Mouse (Mus musculus) layer of hippocampus, postnatal 14 days (tissue): ENCODE data around the gene Cpm. TPM values are rescaled to one million over a fixed set of nuclear protein-coding genes. Genes with fewer than 3 reads are reported as not detected.

Experiments used
- DNase-seq, 2 experiments: peaks; one replicate each; pipeline ENCODE4 v3.0.0; 2021 to 2022; ENCODE audit warnings: low spot score in 2 of 2, mixed read lengths in 1 of 2
- total RNA-seq, 2 experiments: library from RNA; stranded (reverse); gene quantifications; 2 replicates each; pipeline ENCODE4 v1.2.3; 2021

Gene Cpm
- total RNA-seq, 2 experiments from 2014 or later = 7.7 to 7.8 TPM

DNA sequence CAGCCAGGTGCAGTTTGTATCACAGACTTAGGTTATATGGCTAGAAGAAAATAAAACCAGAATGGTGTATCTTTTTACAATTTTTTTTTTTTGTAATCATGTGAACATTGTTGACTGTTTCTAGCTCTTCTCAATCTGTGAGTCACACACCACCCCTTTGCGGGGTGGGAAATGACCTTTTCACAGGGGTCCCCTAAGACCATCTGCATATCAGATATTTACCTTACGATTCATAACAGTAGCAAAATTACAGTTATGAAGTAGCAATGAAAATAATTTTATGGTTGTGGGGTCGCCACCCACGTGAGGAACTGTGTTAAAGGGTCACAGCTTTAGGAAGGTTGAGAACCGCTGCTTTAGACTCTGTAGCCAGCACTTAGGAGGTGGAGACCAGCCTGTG, 41.5 kb downstream of the Cpm start:
- DNase-seq = no peak

DNA sequence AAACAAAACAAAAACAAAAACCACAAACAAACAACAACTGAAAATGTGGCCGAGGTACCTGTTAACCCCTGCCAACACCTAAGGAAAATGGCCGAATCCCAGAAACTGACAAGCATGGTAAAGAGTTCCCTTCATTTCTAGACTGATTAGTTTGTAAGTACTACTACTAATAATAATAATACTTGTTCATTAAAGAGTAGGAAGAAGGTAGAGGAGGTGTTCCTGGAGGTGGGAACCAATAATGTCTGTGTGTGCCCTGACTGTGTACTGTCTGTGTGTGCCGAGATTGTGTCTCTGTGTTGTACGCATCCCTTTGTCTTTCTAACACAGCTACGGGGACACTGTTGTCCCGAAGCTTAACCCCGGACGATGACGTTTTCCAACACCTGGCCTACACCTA, 42.0 kb downstream of the Cpm start:
- DNase-seq = no peak

DNA sequence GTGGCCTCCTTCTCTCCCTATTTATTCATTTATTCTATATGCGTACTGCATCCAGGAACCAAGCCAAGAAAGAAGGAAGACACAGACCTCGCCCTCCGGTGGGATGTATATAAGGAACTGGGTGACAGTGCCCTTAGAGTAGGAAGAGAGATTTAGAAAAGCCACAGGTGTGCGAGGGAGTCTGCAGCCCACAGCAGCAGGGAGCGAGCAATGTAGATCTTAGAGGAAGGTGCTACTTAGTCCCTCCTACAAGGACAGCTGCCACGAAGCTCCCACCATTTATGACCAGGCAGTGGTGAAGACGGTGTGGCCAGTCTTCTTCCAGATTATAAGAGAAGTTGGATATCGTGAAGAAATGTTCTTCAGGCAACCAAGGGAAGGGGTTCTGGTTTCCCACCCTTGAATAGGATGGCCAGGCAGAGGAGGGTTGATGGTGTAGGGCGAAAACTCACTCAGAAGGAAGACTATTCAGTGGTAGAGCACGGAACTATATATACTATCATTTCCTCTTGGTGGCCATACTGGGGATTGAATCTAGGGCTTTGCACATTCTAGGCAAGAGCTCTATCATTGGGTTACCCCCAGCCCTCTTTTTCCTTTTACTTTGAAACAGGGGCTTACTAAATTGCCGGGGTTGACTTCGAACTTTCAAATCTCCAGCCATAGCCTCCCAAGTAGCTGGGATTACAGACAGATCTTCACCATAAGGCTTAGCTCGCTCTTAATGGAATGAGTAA, 42.8 kb downstream of the Cpm start:
- DNase-seq = no peak

DNA sequence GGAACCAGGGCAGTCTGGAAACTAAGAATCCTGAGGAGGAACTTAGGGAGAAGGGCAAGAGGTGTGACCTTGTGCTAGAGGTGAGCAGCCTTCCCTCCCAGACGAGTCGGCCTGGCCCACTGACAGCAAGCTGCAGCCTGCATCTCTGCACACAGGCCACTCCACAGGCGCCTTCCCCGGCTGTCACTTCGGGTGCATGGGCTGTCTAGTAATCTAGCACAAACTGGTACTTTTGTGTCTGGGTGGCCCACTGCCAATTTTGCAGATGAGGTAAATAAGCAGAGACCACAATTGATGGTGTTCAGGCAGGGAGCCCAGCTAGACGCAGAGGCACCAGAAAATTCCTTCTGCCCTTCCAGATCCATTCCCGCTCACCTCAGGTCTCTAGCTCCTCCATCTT, 43.4 kb downstream of the Cpm start:
- peak; percentile 24 to 29 for DNase-seq

DNA sequence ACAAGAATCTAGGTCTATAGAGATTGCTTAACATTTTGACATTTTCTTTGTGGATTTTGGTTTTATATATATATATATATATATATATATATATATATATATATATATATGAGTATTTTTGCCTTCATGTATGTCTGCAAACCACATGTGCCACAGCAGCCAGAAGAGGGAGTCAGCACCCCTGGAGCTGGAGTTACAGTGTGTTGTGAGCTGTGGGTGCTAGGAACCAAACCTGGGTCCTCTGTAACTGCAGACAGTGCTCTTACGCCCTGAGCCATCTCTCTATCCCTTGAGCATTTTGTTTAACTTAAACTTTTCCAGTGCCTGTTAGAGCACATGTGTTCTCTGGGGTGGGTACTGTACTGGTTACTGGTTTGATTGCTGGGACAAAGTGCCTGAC, 44.6 kb downstream of the Cpm start:
- no peak for DNase-seq

DNA sequence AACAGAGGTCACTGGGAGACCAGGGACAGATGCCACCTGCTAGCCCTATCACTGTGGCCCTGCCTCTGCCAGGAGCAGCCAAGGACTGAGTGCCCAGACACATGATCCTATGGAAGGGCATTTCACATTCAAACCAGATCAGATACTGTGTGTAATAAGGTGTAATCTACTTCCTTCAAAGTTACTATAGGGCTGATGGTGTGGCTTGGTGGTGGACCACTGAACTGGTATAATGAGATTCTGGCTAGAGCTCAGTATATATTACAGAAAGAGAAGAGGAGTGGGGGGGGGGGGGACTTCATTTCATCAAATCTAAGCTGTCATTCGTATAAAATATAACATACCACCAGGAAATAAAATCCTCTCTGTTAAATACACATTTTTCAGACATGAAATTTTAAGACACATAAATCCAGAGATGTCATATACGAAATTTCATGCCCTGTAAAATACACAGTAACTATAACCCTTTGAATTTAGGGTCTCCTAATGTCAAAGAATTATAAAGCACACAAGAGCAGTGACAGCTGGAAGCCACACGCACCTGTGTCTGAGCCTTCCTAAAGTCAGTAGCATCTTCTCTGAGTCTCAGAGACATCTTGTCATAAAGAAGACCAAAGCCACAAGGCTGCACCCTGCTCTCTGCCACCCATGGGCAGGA, 45.2 kb downstream of the Cpm start:
- no peak for DNase-seq

DNA sequence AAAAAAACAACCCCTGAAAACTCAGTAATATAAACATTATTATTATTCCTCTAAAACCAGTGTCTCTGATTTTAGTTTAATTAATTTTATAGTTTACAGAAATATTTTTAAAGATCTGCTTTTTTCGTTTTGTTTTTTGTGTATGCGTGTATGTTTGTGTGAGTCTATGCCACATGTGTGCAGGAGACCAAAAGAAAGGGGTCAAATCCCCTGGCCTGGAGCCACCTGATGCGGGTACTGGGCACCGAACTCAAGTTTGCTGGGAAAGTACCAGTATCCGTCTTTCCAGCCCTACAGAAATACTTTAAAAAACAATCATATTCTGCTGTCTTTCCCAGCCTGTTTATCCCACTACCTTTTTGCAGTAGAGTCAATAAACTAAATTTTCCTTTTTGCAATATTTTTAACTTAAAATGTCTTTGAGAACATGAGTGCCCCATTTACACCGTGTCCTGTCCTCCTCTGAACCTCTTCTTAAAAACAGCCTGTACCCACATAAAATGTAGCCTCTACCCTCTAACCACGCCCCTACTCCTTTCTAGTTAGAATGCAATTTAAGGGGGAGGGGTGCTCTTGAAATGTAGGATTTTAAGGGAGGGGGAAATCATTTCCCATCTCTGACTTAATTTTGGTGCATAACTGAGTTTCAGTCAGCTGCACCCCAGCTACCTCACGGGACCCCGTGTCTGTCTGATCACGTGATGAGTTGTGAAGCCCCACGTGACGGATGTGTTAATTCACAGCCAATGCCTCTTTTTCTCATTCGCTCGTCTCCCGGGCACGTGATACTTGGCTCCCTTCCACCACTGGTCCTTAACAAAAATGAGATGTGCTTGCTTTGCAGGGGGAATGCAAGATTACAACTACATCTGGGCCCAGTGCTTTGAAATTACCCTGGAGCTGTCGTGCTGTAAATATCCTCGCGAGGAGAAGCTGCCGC, 46.1 kb downstream of the Cpm start:
- DNase-seq = peak; percentile 85 to 90

DNA sequence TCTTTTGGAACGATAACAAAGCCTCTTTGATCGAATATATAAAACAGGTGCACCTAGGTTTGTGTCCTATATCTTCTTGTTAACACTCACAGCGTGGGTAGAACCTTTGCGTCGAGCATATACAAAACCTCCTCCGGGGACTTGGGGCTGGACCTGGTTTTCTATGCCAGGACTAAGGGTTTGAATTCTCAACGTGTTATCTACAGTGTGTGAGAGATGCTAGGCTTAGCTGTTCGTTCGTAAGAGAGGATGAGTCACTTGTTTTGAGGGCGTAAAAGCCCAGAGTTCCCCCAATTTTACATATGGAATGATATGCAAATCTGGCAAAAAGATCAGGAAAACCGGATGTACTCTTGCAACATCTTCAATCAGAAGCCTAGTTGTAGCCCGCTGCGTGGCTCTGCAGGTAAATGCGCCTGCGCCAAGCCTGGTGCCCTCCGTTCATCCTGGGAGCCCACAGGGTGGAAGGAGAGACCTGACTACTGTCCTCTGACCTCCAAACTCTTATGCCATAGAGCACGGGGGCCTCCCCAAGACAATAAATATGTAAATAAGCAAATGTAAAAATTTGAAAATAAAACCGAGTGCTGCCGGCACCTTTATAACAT, 46.8 kb downstream of the Cpm start:
- DNase-seq = peak; percentile 52

DNA sequence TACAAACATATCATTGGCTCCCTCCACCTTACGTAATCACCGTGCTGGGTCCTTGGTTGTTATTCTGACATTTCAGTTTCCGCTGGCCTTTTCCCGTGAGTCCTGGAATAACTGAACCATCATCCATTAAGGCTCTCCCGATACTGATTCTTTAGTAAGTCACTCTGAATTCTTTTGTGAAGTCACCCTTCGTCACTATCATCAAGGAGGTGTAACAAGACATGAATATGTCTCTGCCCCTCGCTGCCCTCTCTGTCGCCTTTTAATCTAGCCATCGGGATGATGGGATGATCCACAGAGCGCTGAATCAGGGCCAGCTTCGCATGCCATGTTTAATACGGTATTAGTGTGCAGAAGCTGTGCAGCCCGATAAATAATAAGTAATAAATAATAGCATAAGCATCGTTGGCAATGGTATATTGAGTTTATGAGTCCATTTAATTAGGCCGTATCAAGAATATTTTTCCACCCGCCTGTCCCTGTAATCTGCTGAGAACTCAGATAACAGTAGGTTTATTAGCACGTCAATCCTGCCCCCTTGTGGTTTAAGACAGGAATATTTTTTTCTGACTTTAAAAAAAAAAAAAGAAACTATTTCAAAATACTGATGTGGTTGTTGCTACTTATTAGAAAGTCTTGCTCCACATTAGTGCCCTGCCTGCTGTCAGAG, 47.5 kb downstream of the Cpm start:
- peak; percentile 69 to 74 for DNase-seq

DNA sequence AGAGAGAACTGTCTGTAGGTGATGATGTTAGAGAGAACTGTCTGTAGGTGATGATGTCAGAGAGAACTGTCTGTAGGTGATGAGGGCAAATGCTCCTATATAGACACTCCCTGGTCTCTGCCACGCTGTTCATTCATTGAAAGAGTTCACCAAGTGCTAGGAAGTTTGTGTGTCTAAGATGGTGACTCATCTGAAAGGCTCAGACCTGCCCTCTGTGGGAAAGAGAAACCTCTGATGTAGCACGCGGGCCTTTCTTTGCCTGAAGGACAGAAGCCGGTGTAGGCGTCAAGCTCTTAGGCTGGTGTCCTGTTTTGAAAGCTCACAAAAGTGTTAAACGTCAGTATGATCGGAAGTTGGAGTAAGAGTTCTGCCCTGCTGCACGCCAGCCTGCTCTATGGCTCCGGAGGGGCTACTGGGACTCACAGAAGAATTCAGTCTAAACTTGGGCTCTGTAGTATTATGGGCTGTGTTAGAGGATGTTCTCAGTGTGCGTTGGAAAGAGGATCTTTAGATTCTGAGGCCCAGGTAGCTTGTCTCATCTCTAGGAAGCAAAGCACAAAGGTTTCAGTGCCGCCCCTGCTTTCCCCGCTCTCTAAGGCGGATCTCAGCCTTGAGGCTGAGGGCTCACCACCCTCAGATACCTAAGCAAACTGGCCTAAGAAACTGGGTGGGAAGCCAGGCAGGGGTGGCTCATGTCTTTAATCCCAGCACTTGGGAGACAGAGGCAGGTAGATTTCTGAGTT, 48.4 kb downstream of the Cpm start:
- no peak for DNase-seq

DNA sequence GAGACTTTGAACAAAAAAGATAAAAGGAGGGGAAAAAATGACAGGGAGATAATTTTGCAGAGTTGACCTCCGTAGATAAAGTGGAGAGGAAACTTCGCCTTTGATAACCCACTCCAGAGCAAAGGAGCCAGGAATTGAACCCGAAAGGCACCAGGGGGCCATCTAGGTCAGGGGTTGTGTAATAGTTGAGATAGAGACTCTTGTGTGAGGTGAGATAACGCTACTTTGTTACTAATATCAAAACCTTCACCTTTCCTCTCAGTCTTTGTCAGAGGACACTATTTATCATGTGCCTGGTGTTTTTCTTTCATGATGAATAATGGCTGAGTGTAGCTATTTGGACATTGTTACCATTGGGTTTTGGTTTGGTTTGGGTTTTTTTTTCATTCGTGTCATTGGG, 49.1 kb downstream of the Cpm start:
- DNase-seq = no peak

DNA sequence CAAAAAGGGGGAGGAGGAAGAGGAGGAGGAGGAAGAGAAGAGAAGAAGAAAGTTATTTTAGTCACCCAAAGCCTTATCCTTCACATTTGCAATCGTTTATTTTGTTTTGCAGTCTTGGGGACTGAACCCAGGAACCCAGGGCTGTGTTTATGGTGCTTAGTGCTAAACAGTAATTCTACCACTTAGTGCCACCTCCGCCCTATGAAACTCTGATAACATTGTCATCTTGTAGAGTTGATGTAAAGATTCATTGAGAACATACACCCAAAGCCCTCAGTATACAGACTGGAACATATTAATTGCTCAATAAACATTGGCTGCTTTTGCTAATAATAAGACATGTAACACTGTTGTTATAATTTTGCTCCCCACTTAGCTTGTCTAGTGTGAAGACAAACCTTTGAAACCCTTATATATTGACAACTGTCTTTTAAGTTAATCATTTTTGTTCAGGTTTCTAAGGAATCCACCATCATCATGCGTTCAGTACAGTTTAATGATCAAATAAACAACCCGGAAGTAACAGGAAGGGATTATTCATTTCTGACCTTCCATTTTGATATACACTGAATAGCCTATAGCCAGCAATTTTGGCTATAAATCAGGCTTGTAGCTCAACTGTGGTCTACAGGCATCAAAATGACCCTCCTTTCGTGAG, 49.9 kb downstream of the Cpm start:
- no peak for DNase-seq

DNA sequence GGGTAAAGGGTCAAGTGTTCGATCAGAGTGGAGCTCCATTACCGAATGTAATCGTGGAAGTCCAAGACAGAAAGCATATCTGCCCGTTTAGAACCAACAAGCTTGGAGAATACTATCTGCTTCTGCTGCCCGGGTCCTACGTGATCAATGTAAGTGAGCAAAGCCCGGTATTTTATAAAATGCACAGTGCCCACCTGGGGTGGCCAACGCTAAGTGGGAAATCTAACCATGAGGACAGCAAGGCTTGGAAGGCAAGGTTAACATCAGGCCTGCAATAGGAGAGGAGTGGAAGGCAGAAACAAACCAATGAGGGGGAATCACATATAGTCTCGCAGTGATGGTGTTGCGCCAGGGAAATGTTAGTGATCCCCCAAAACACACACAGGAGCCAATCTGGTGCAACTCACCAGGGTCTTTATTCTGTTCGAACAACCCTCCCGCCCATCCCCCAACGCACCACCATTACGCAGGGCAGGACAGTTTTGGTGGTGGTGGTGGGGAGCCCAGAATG, 50.7 kb downstream of the Cpm start:
- DNase-seq = no peak

DNA sequence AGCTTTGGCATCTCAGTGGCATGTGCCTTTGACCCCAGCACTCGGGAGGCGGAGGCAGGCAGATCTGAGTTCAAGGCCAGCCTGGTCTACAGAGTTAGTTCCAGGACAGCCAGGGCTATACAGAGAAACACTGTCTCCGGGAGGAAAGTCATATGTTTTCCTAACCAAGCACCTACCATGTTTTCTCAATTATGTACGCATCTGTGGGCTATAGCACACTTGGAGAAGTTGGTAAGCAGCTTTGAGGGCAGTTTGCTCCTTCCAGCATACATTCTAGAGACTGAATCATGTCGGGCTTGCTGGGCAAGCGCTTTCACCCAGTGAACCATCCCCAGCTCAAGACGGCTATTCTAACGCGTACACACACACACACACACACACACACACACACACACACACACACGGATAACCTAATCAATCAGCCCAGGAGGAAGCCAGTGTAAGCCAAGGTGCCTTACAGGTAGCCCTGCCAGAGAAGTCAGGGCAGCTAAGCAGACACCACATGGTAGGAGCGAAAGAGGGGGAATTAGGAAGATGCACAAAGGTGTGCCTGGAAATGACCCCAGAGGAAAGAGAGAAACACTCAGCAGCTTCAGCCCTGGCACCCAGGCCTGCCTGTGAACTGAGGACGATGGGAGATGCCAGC, 51.7 kb downstream of the Cpm start:
- DNase-seq = no peak

DNA sequence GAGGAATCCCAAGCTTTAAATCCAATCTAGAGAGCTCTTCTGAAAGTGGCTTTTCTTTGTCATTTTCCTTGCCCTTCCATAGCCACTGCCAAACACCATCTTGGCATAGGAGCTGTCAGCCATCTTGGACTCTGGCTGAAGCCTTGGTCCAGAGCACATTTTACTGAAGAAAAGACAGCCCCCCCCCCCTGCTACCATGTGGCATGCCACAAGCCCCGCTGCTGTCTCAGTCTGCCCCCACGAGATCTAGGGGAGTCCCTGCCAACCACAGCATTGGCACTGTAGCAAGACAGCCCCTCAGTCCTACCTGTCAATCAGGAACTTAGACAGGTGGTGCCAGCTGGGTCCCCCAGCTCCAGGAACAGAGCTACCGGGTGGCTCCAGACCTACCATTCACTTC, 52.2 kb downstream of the Cpm start:
- DNase-seq = no peak

DNA sequence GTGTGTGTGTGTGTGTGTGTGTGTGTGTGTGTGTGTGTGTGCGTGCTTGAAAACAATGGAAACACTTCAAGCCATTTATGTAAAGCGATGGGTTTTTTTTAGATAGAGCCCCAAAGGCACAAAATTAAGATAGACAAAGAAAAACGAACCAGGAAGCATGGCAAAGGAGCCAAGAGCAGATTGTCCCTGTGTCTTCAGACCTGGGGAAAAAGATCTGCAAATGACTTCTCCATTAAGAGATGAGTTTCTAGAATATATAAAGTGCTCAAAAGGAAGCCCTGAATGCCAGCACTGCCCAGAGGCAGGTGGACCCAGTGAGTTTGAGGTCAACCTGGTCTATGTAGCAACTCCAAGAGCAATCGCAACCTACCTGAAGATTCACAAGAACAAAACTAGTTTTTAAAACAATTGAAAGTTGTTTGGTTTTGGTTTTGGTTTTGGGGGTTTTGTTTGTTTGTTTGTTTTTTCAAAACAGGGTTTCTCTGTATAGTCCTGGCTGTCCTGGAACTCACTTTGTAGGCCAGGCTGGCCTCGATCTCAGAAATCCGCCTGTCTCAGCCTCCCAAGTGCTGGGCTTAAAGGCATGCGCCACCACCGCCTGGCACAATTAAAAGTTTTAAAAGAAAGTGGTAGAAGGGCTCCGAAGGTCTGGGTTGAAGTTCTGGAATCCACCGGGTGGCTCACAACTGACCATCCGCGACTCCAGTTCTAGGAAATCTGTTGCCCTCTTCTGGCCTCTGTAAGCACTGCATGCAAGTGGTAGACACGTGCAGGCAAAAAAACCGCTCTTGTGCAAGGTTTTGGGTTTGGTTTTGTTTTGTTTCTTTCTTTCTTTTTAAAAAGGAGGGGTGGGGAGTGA, 52.9 kb downstream of the Cpm start:
- peak; percentile 17 to 40 for DNase-seq

DNA sequence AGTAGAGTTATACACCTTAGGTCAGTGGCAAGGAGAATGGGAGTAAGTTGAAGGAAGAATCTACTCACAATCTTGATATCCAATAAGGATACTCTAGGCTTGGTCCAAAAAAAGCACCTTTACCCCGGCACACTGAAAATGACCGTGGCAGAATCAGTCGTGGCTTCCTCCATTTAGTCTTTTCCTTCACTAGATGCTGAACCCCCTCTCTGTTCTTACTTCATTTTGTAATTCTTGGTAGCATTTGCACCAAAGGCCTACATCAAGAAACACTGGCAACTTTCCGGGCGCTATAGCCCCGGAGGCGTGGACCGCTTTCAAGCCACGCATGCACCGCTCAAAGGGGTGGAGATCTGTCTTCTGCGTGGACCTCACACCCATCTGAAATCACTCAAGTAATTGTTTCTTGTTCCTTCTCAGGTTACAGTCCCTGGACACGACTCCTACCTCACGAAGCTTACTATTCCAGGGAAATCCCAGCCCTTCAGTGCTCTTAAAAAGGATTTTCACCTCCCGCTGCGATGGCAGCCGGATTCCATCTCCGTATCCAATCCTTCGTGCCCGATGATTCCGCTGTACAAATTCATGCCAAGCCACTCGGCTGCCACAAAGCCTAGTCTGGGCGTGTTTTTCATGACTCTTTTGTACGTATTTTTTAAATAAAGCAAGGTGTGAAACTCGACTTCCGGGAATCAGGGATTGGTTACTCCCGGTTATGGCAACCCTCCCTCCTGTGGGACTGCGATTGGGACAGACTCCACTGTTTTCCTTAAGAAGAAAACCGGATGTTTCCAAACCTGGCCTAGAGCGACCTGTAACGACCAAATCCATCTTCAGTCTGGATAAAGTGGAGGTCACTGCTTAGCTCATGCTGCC, 53.8 kb downstream of the Cpm start:
- no peak for DNase-seq
